Comparison of ENCODE assay signal across 11 mouse cellular contexts in genomic region chr3:83076563-83076962, GRCm38 (mm10). TPM values are rescaled to one million over a fixed set of nuclear protein-coding genes. Genes with fewer than 3 reads are reported as not detected.
A peak's percentile ranks its signal among the peaks of the same experiment; 100 is the strongest.
DNase-seq lines count a peak whose midpoint lies in the region; ATAC-seq lines count a peak whose summit lies in the region.
"Had no signal": no experiment of that assay in that cellular context is flagged by ENCODE, and none has a peak within 500 bp of the region (broad histone marks: within the 10 kb centered on the region; RNA-seq: fewer than 3 reads in every experiment).

No protein-coding gene starts in this region.

- peak; percentile 36 for DNase-seq in kidney, postnatal 10 days
- DNase-seq in embryo, embryonic 11 days: peak; percentile 23
- DNase-seq in heart, embryonic 10.5 days (ENCODE audit: low spot score): peak; percentile 35
- DNase-seq in mesoderm, embryonic 11.5 days (ENCODE audit: low read depth, low spot score): peak; percentile 9
- DNase-seq in adrenal gland, postnatal 4 days (ENCODE audit: low spot score in 2 of 2): no peak
- DNase-seq: adrenal gland, postnatal 10 days had no signal

- H3K27me3 ChIP-seq in kidney, embryonic 14.5 days (ENCODE audit: control insufficient read depth, insufficient read depth, low read length): no peaks in the 10 kb centered on the region
- no peaks in the 10 kb centered on the region for H3K27me3 ChIP-seq in heart, embryonic 10.5 days (ENCODE audit: insufficient read depth, poor library complexity, severe bottlenecking)

- H3K4me2 ChIP-seq in kidney, embryonic 14.5 days (replicated peaks; ENCODE audit: low read depth, low read length): no peak overlapping the region

- H3K4me1 ChIP-seq in kidney, embryonic 14.5 days (ENCODE audit: control insufficient read depth, insufficient read depth, low read length): no peaks in the 10 kb centered on the region
- no peaks in the 10 kb centered on the region; the same call in 1 of the 2 replicates for H3K4me1 ChIP-seq in heart, embryonic 10.5 days

- 12% methylated on average over 3 of the region's 3 CpGs for WGBS in kidney, embryonic 14.5 days
- 47% methylated on average over 3 of the region's 3 CpGs for WGBS in heart, embryonic 10.5 days

- H3K9me3 ChIP-seq in kidney, embryonic 14.5 days (ENCODE audit: control insufficient read depth, low read length): no peaks in the 10 kb centered on the region
- H3K9me3 ChIP-seq in heart, embryonic 10.5 days: no peaks in the 10 kb centered on the region

- H3K36me3 ChIP-seq in kidney, embryonic 14.5 days (ENCODE audit: control insufficient read depth, insufficient read depth, low read length): peaks cover 14% of the 10 kb centered on the region
- H3K36me3 ChIP-seq in heart, embryonic 10.5 days: peaks cover 18% of the 10 kb centered on the region

- H3K4me3 ChIP-seq in kidney, embryonic 14.5 days (ENCODE audit: low read length): no peak overlapping the region
- H3K4me3 ChIP-seq in heart, embryonic 10.5 days: no peak overlapping the region

- no peak for ATAC-seq in kidney, embryonic 14.5 days (ENCODE audit: low FRiP score, low TSS enrichment)
- no peak for ATAC-seq in erythroid progenitor cell, adult 5-6 weeks (replicated peaks; ENCODE audit: low FRiP score, poor library complexity, severe bottlenecking)

- no peak overlapping the region for H3K27ac ChIP-seq in kidney, embryonic 14.5 days (ENCODE audit: low read depth, low read length)
- H3K27ac ChIP-seq in heart, embryonic 10.5 days: no peak overlapping the region

- no peak overlapping the region for H3K9ac ChIP-seq in kidney, embryonic 14.5 days (ENCODE audit: low read depth, low read length)

RNA-seq across cellular contexts. Expression of gene Plrg1, which starts 21.2 kb away (rescaled TPM):
- polyA plus RNA-seq in kidney, embryonic 14.5 days (2014; fragmentation: Nextera tagmentation; extraction: Ambion mirVana): 95.2 and 109 TPM in 2 replicates
- 78.3 and 101 TPM in 2 replicates for polyA plus RNA-seq in heart, embryonic 10.5 days (2016; fragmentation: Nextera tagmentation; extraction: Ambion mirVana)
- 10 to 100 TPM; 53.2 to 59.1 TPM for total RNA-seq in adrenal gland, postnatal 4 days (2021)
- 8.8 and 39.3 TPM in 2 replicates for total RNA-seq in erythroid progenitor cell, adult 5-6 weeks (2015; ENCODE audit: low replicate concordance)
- total RNA-seq in erythroid progenitor cell, adult 5-6 weeks (2017; ENCODE audit: low replicate concordance): 25.6 and 28.5 TPM in 2 replicates

RNA-seq across cellular contexts. Expression of gene Fgb, which starts 26.9 kb away (rescaled TPM):
- polyA plus RNA-seq in kidney, embryonic 14.5 days (2014; fragmentation: Nextera tagmentation; extraction: Ambion mirVana): 1.1 and 1.3 TPM in 2 replicates
- polyA plus RNA-seq in heart, embryonic 10.5 days (2016; fragmentation: Nextera tagmentation; extraction: Ambion mirVana): 1.5 and 43.0 TPM in 2 replicates
- 100 to 1,000 TPM in 1 of 2 experiments, 1 to 10 TPM in 1; 4.0 to 144 TPM for total RNA-seq in adrenal gland, postnatal 4 days (2021)
- not detected in 2 replicates for total RNA-seq in erythroid progenitor cell, adult 5-6 weeks (2015; ENCODE audit: low replicate concordance)
- not detected in 2 replicates for total RNA-seq in erythroid progenitor cell, adult 5-6 weeks (2017; ENCODE audit: low replicate concordance)
- total RNA-seq: granulocyte monocyte progenitor cell, adult 5-6 weeks; layer of hippocampus, postnatal 10 days had no signal

RNA-seq across cellular contexts. Expression of gene Fga, which starts 50.7 kb away (rescaled TPM):
- 0.30 and 0.60 TPM in 2 replicates for polyA plus RNA-seq in kidney, embryonic 14.5 days (2014; fragmentation: Nextera tagmentation; extraction: Ambion mirVana)
- polyA plus RNA-seq in heart, embryonic 10.5 days (2016; fragmentation: Nextera tagmentation; extraction: Ambion mirVana): 0.78 and 22.1 TPM in 2 replicates
- total RNA-seq in adrenal gland, postnatal 4 days (2021): 100 to 1,000 TPM in 1 of 2 experiments, 1 to 10 TPM in 1; 8.3 to 344 TPM
- total RNA-seq in erythroid progenitor cell, adult 5-6 weeks (2015; ENCODE audit: low replicate concordance): not detected in 2 replicates
- total RNA-seq in erythroid progenitor cell, adult 5-6 weeks (2017; ENCODE audit: low replicate concordance): not detected in 2 replicates
- total RNA-seq: granulocyte monocyte progenitor cell, adult 5-6 weeks had no signal
- polyA plus RNA-seq: embryonic facial prominence, embryonic 11.5 days had no signal

RNA-seq across cellular contexts. Expression of gene Dchs2, which starts 51.2 kb away (rescaled TPM):
- polyA plus RNA-seq in kidney, embryonic 14.5 days (2014; fragmentation: Nextera tagmentation; extraction: Ambion mirVana): 0.17 and 0.28 TPM in 2 replicates
- polyA plus RNA-seq in heart, embryonic 10.5 days (2016; fragmentation: Nextera tagmentation; extraction: Ambion mirVana): 0.09 and 0.18 TPM in 2 replicates
- 1 to 10 TPM; 1.7 to 2.5 TPM for total RNA-seq in adrenal gland, postnatal 4 days (2021)
- total RNA-seq in erythroid progenitor cell, adult 5-6 weeks (2015; ENCODE audit: low replicate concordance): not detected in 2 replicates
- total RNA-seq in erythroid progenitor cell, adult 5-6 weeks (2017; ENCODE audit: low replicate concordance): not detected in 2 replicates
- total RNA-seq: granulocyte monocyte progenitor cell, adult 5-6 weeks had no signal

Comparison
In these comparisons a context has a peak if more than half of its experiments do, and no peak if none do; other contexts are left out.
1. DNase-seq: peak in kidney, postnatal 10 days (single experiment), embryo, embryonic 11 days (single experiment), heart, embryonic 10.5 days (single experiment) and mesoderm, embryonic 11.5 days (single experiment); none in adrenal gland, postnatal 4 days (0 of 2).
2. RNA of gene Fgb, which starts 26.9 kb away (total RNA-seq): 4.0 to 144 TPM in adrenal gland, postnatal 4 days; not detected in erythroid progenitor cell, adult 5-6 weeks; every median in the first group is over 4 times any median in the second.
3. RNA of gene Fga, which starts 50.7 kb away (total RNA-seq): 8.3 to 344 TPM in adrenal gland, postnatal 4 days; not detected in erythroid progenitor cell, adult 5-6 weeks; every median in the first group is over 4 times any median in the second.